Mouse (Mus musculus): Measurements from ENCODE around the gene Sorcs2.

The Sorcs2 gene

DNA sequence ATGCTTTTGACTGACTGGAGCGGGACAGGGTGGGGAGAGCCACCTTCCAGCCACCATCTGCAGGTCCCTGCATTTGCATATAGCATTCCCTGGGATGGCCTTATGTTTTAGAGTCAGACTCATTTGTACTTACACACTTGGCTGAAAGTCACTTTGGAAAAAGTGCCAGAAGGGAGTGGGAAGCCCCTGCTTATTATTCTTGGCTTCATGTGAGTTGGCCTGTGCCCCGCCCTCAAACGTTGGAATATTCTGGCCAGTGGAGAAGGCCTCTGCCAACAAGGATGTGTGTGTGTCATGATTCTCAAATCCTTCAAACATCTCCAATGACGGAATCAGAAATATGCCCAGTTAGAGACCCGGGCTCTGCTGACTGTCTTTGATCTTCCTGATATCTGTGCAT is 416.6 kb downstream of the Sorcs2 start:
- no peak for DNase-seq

DNA sequence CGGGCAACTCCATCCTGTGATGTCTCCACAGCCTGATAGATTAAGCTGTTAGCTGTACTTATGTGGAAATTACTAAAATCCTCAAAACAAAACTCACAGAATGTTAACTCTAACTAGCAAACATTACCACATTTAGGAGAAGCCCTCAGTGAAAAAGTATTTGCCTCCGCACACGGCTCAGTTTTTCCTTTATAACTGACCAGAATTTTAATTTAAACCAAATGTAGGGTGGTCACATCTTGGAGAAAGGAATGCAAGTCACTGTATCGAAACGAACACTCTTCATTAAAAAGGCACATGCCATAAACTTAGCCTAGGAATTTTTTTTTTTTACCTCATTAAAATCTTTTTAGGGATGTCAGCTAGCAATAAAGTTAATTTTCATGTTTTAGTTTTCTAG is 417.4 kb downstream of the Sorcs2 start:
- DNase-seq: no peak

DNA sequence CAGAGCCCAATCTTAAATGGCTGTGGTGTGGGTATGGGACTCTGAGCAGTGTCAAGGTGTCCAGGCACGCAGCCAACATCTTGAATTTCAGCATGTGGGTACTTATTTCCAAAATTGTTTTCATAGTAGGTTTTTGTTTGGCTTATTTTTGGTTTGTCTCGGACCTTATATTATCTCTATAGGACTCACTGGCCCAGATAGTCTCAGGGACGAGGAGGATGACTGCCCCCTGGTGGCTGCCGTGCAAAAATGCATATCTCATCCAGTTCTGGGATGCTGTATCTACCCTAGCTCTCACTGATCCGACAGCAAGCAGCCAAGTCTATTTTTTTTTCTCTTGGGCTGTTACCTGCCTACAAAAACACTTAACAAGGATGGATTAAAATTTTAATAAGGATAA is 422.3 kb downstream of the Sorcs2 start:
- DNase-seq: peak; percentile 79 to 84

DNA sequence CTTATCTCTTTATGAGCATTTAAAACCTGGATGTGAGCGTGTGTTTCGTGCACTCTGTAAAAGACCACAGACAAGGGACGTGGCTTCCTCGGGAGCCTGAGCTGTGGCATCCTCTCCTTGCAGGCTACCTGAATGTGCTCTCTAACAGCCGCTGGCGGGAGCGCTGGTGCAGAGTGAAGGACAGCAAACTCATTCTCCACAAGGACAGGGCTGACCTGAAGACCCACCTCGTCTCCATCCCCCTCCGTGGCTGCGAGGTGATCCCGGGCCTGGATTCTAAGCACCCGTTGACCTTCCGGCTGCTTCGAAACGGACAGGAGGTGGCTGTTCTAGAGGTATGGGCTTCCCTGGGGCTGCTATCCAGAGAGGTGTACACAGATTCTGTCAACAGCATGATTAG is 423.7 kb downstream of the Sorcs2 start:
- no peak for DNase-seq

DNA sequence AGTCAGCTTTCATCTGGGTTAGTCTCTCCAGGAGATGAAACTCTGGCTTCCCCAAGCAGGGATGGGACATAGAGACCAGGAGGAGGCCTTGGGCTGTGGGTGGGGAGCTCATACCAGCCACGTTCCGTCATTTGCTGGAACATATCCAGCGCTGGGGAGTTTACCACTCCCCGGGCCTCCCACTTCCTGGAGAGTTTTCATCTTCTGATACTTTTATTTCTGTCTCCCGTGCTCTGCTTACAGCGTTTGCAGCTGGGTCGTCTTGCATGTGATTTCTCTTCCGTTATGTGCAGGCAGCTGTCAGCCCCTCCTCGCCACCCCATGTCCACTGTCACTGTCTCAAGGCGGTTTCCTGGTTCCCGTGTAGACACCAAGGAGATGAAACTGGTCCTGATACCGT is 424.1 kb downstream of the Sorcs2 start:
- no peak for DNase-seq

DNA sequence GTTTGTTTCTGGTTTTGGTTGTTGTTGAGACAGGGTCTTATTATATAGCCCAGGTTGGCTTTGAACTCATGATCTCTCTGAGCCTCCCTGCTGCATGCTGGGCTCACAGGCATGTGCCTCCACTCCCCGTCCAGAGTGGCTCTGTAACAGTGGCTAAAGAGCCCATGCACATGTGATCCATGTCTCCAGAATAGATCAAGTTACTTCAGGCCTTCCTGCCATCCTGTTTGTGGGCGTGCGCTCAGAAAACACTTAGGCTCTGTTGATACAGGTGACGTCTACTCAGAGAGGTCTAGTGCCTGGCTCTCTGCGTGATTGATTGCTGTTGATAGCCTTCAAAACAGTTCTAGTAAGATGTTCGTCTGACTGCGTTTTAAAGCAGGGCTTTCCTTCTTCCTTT is 425.2 kb downstream of the Sorcs2 start:
- DNase-seq: no peak

DNA sequence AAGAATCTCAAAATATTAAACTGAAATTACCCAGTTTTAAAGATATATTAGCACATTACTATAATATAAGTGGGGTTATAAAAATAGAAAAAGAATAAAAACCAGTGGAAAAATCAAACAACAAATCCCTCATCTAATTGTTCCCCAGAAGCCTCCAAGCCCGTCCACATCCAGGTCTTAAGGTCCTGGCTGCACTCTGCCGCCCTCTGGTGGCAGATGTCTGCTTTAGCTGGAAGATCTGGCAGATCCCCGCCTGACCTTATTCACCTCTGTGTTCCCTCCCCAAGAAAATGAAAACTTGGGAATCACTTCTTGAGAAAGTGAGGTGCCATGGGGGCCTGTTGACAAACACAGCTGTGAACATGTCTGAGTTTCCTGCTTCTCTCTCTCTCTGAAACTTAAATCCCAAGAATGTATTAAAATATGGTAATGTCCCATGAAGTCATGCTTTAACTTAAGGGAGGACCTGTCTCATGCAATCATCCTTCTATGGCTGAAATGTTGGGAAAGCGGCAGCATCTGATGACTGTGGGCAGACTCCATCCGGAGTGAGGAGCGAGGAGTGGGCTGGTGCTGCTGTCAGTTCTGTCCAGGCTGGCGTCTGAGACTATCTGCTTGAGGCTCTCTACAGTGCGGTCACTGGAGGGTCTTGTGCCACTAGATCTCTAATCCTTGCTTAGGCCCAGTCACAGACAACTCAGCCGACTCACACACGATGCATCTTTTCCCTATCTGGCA is 425.9 kb downstream of the Sorcs2 start:
- peak; percentile 77 to 88 for DNase-seq

DNA sequence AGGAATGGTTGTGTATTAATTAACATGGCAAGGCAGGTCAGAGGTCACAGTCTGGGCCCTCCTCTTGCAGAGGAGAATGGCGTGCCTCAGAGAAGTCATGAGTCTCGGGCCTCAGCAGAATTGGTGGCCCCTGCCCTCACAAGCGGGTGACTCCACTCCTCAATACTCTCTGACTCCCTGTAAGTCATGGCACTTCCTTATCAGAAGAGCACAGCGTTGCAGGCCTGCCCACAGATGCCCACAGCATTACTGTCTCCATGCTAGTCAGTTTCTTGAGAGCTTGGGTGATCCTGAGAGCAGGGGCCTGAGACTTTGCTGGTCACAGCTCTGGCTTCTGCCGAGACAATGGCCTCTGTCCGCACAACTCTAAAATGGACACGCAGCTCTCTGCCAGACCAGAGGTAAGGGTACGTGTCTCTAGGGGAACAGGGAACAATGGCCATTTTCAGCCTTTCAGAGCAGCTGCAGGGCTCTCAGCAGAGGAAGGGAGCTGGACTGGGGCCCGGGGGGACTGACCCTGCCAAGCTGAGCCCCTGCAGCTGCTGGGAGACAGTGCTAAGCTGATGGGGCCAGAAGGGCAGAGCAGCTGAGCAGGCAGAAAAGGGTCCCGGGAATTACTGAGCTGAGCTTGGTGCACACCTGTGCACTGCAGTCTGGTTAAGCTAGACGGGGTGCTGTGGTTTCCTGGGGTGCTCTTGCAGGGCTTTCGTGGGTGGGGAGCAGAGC is 427.4 kb downstream of the Sorcs2 start:
- peak in 1 of 2 experiments; percentile 34 for DNase-seq

DNA sequence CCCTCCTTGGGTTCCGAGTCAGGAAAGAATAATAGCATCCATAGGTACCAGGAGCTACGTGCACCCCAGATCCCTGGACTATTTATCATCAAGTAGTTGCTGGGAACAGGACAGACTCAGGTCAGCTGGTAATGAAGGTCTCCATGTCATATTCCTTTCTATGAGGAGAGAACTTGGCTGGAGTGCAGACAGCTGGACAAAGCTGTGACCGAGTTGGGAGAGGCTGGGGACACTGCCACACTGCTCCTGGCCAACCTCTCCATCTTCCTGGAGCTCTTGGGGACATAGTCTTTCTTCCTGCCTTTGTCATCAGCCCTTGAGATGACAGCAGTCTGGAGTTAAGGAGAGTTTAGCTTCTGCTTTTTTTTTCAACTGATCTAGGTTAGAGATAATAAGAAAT is 428.1 kb downstream of the Sorcs2 start:
- no peak for DNase-seq
